Mouse (Mus musculus): ENCODE measurements around the gene Sdk1. TPM values are rescaled to one million over a fixed set of nuclear protein-coding genes. Genes with fewer than 3 reads are reported as not detected.

Sdk1 gene
- total and polyA plus RNA-seq, 3 experiments, result 0.04 to 0.87 TPM; not detected in 1

DNA sequence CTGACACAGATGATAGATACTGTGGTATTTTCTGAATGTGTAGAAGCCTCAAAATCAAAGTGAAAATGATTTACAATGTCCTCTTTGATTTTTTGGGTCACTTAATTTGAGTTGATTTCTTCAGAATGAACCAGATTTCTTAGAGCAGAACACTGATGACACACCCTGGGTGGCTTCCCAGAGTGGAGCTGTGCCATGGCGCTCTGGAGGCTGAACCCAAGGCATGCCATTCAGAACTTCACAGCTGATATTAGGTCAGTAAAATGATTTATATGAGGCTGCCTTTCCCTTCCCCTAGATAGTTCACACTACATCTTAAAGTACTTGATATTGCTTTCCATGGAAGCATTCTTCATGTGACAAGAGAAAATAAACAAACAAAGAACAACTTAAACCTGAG is 23.0 kb downstream of the Sdk1 start:
- Histone ChIP-seq H3K27me3 (replicated peaks) (no peaks in the 10 kb centered on the region), H3K9me3 (replicated peaks; ENCODE audit: low read length) (no peaks in the 10 kb centered on the region), H3K9ac (ENCODE audit: insufficient read depth, low read depth) (no peak overlapping the region), H3K4me1 (ENCODE audit: control insufficient read depth in 1 of 2, insufficient read depth in 2 of 2) (no peaks in the 10 kb centered on the region), H3K4me3 (replicated peaks in 1 of 3; ENCODE audit: low read depth in 2 of 3, low read length in 2 of 3, poor library complexity in 1 of 3) (no peak overlapping the region), H3K4me2 (ENCODE audit: insufficient read depth, low read depth, poor library complexity, severe bottlenecking) (no peak overlapping the region), H3K79me2 (replicated peaks; ENCODE audit: control insufficient read depth, extremely low read depth, insufficient read depth, poor library complexity, severe bottlenecking) (no peaks in the 10 kb centered on the region), H3K36me3 (replicated peaks in 1 of 2; ENCODE audit: control insufficient read depth in 1 of 2, insufficient read depth in 1 of 2, low read length in 1 of 2) (no peaks in the 10 kb centered on the region), H3K27ac (ENCODE audit: insufficient read depth, low read depth) (no peak overlapping the region)
- dilution Hi-C loops (cut with MboI; ENCODE audit: extremely low pct_ligation_motif_present, extremely low pct_unique_long_range_greater_than_20kb, low sequenced_read_pairs), result no loop called here
- TF ChIP-seq EP300 (IDR thresholded peaks at IDR 0.05; ENCODE audit: low read length) (no peak), RCOR1 (conservative IDR thresholded peaks at IDR 0.05; ENCODE audit: low read depth, low read length) (no peak), ELF1 (IDR thresholded peaks at IDR 0.05; ENCODE audit: low read depth, low read length) (no peak), JUND (conservative IDR thresholded peaks at IDR 0.05; ENCODE audit: low read depth, low read length) (no peak), JUN (IDR thresholded peaks at IDR 0.05; ENCODE audit: insufficient read depth, low read depth, low read length) (no peak), IRF4 (IDR thresholded peaks at IDR 0.05; ENCODE audit: low read depth, low read length) (no peak), ZC3H11A (IDR thresholded peaks at IDR 0.05; ENCODE audit: low read depth, low read length) (no peak), SMC3 (IDR thresholded peaks at IDR 0.05; ENCODE audit: low read depth, low read length) (no peak), SIN3A (IDR thresholded peaks at IDR 0.05; ENCODE audit: low read length) (no peak), ZMIZ1 (IDR thresholded peaks at IDR 0.05; ENCODE audit: low read depth, low read length) (no peak), CHD1 (IDR thresholded peaks at IDR 0.05; ENCODE audit: low read depth, low read length) (no peak), BHLHE40 (IDR thresholded peaks at IDR 0.05; ENCODE audit: low read depth, low read length) (no peak), TBP (conservative IDR thresholded peaks at IDR 0.05; ENCODE audit: low read depth, low read length) (no peak), POLR2AphosphoS2 (IDR thresholded peaks at IDR 0.05; ENCODE audit: low read depth, low read length) (no peak)
- no peak for DNase-seq (ENCODE audit: extremely low read depth)
- in situ Hi-C loops (cut with MboI; ENCODE audit: low pct_ligation_motif_present, low pct_unique_long_range_greater_than_20kb, low sequenced_read_pairs), result no loop called here

DNA sequence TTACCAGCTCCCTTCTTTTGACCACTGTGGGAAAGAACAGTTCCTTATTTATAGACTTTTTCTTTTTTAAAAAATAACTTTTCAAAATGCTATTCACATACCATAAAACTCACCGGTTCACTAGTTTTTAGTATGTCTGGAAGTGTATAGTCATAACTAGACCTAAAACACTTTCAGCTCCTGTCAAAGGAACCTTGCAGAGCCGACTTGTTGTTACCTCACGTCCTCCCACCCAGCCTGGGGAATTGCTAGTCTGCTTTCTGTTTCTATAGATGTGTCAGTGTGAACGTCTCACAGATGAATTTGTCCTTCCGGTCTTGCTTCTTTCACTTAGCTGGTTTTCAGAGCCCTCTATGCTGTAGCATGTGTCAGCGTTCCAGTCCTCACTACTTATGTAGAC is 35.8 kb downstream of the Sdk1 start:
- no peaks in the 10 kb centered on the region for H3K27me3 ChIP-seq (replicated peaks)
- no peaks in the 10 kb centered on the region for H3K9me3 ChIP-seq (replicated peaks; ENCODE audit: low read length)
- H3K79me2 ChIP-seq (replicated peaks; ENCODE audit: control insufficient read depth, extremely low read depth, insufficient read depth, poor library complexity, severe bottlenecking), result no peaks in the 10 kb centered on the region
- H3K27ac ChIP-seq (ENCODE audit: insufficient read depth, low read depth), result no peak overlapping the region
- peak overlapping the region; percentile 29; the same call in 1 of the 2 replicates for H3K4me2 ChIP-seq (ENCODE audit: insufficient read depth, low read depth, poor library complexity, severe bottlenecking)
- dilution Hi-C loops (cut with MboI; ENCODE audit: extremely low pct_ligation_motif_present, extremely low pct_unique_long_range_greater_than_20kb, low sequenced_read_pairs) (no loop called here), in situ Hi-C loops (cut with MboI; ENCODE audit: low pct_ligation_motif_present, low pct_unique_long_range_greater_than_20kb, low sequenced_read_pairs) (no loop called here)
- peaks cover 0 to 7% of the 10 kb centered on the region in 2 experiments; a peak in 1 of 4 replicates for H3K4me1 ChIP-seq (ENCODE audit: control insufficient read depth in 1 of 2, insufficient read depth in 2 of 2)
- no peak overlapping the region for H3K4me3 ChIP-seq (replicated peaks in 1 of 3; ENCODE audit: low read depth in 2 of 3, low read length in 2 of 3, poor library complexity in 1 of 3)
- H3K9ac ChIP-seq (ENCODE audit: insufficient read depth, low read depth), result no peak overlapping the region
- H3K36me3 ChIP-seq (replicated peaks in 1 of 2; ENCODE audit: control insufficient read depth in 1 of 2, insufficient read depth in 1 of 2, low read length in 1 of 2), result no peaks in the 10 kb centered on the region
- DNase-seq (ENCODE audit: extremely low read depth), result peak; percentile 46
- no peak for TF ChIP-seq GABPA (IDR thresholded peaks at IDR 0.05; ENCODE audit: insufficient replicate concordance, low read depth, low read length)
- TF ChIP-seq RAD21 (IDR thresholded peaks at IDR 0.05; ENCODE audit: low read depth, low read length), result no peak
- no peak for TF ChIP-seq NRF1 (IDR thresholded peaks at IDR 0.05; ENCODE audit: low read depth, low read length)
- no peak for TF ChIP-seq CHD2 (IDR thresholded peaks at IDR 0.05; ENCODE audit: low read length)
- TF ChIP-seq MYC (IDR thresholded peaks at IDR 0.05; ENCODE audit: low read depth, low read length), result 0 out of 2 replicates have a peak, but pooled peaks have one; percentile 29
- peak; percentile 48; the same call in 1 of the 2 replicates for TF ChIP-seq MAX (IDR thresholded peaks at IDR 0.05; ENCODE audit: low read length)
- 0 out of 2 replicates have a peak, but pooled peaks have one; percentile 36 for TF ChIP-seq SIN3A (IDR thresholded peaks at IDR 0.05; ENCODE audit: low read length)
- no peak for TF ChIP-seq ELF1 (IDR thresholded peaks at IDR 0.05; ENCODE audit: low read depth, low read length)
- TF ChIP-seq UBTF (IDR thresholded peaks at IDR 0.05; ENCODE audit: low read depth, low read length), result no peak
- TF ChIP-seq USF2 (conservative IDR thresholded peaks at IDR 0.05; ENCODE audit: low read depth, low read length), result no peak
- TF ChIP-seq PAX5 (IDR thresholded peaks at IDR 0.05; ENCODE audit: low read length), result no peak
- no peak for TF ChIP-seq ZNF384 (IDR thresholded peaks at IDR 0.05; ENCODE audit: low read depth, low read length)
- no peak for TF ChIP-seq KAT2A (IDR thresholded peaks at IDR 0.05; ENCODE audit: insufficient replicate concordance, low read length)
- TF ChIP-seq NELFE (IDR thresholded peaks at IDR 0.05; ENCODE audit: low read depth, low read length), result no peak
- TF ChIP-seq MAFK (IDR thresholded peaks at IDR 0.05; ENCODE audit: insufficient replicate concordance, low read length), result no peak
- no peak for TF ChIP-seq RCOR1 (conservative IDR thresholded peaks at IDR 0.05; ENCODE audit: low read depth, low read length)
- peak; percentile 74 for TF ChIP-seq IRF4 (IDR thresholded peaks at IDR 0.05; ENCODE audit: low read depth, low read length)
- no peak for TF ChIP-seq HCFC1 (IDR thresholded peaks at IDR 0.05; ENCODE audit: low read depth, low read length)
- TF ChIP-seq SMC3 (IDR thresholded peaks at IDR 0.05; ENCODE audit: low read depth, low read length), result no peak
- TF ChIP-seq ZMIZ1 (IDR thresholded peaks at IDR 0.05; ENCODE audit: low read depth, low read length), result no peak
- TF ChIP-seq MEF2A (IDR thresholded peaks at IDR 0.05; ENCODE audit: borderline replicate concordance, low read depth, low read length), result 0 out of 2 replicates have a peak, but pooled peaks have one; percentile 22
- TF ChIP-seq MAZ (IDR thresholded peaks at IDR 0.05; ENCODE audit: low read depth, low read length), result no peak
- no peak for TF ChIP-seq CHD1 (IDR thresholded peaks at IDR 0.05; ENCODE audit: low read depth, low read length)
- TF ChIP-seq MXI1 (IDR thresholded peaks at IDR 0.05; ENCODE audit: low read depth, low read length), result no peak
- 0 out of 2 replicates have a peak, but pooled peaks have one; percentile 52 for TF ChIP-seq JUN (IDR thresholded peaks at IDR 0.05; ENCODE audit: insufficient read depth, low read depth, low read length)
- no peak for TF ChIP-seq POLR2A (IDR thresholded peaks at IDR 0.05; ENCODE audit: low read depth, low read length)
- TF ChIP-seq TBP (conservative IDR thresholded peaks at IDR 0.05; ENCODE audit: low read depth, low read length), result no peak
- peak; percentile 53; the same call in 1 of the 2 replicates for TF ChIP-seq EP300 (IDR thresholded peaks at IDR 0.05; ENCODE audit: low read length)

All from CH12.LX (cell line).